Mouse (Mus musculus): Measurements from ENCODE around the gene Casp7. TPM values are rescaled to one million over a fixed set of nuclear protein-coding genes. Genes with fewer than 3 reads are reported as not detected.
"Not testable (repeated sequence)": the region's sequence is repeated elsewhere in the genome, so short reads cannot be mapped to it uniquely, and the experiment has no call there.

Casp7 gene
- 18.4 and 18.5 TPM in 2 replicates for polyA plus RNA-seq (2014; fragmentation: Nextera tagmentation; extraction: Ambion mirVana)

DNA sequence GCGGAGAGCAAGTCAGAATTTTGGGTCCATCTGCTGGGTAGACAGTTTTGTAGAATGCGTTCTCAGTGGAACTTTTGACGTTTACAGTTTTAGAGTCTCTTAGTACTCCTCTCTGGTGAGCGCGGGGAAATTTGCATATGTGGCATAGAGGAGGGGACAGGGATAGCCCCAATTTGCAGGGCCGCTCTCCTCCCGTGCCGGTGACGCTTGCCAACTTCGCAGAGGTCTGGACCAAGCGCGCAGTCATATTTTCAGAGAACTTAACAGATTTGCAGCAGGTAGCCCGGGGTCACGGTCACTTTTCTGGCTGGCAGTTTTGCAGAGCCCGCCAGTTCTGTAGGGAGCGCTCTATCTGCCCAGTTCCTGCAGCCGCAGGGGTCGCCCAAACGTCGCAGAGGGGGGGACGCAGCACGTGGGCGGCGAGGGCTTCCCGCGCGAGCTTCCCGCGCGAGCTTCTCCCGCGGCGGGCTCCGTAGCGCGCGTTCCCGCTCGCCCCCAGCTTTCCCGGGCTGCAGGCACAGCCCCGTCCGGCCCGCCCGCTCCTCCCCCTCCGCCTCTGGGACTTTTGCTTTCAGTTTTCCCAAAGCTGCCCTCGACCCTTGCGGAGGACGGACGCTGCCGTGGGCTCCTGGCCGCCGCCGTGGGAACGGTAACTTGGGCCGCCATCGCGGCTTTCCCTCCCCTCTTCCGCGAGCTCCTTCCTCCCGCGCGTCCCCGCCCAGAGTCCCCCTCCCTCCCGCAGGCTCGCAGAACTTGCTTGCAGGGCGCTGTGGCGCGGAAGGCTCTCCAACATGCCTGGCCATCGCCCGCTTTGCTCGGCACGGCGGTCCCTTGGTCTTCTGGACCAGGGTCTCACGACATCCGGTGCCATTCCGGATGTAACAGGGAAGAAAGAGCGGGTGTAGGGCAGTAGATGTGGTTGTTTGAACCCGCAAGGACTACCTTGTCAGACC lies at the start of gene Casp7:
Gene Casp7, plus strand, starts transcription at position 461 of the 953 bp plus-strand sequence.
- H3K4me1 ChIP-seq (replicated peaks; ENCODE audit: control insufficient read depth, insufficient read depth, low read length) = peaks cover 17% of the 10 kb centered on the region
- peak; percentile 57 for ATAC-seq (ENCODE audit: low FRiP score)
- peak within 1 kb of the TSS; percentile 67 for H3K9ac ChIP-seq
- DNase-seq (ENCODE audit: low spot score) = peak; percentile 59
- H3K27me3 ChIP-seq (ENCODE audit: control insufficient read depth, insufficient read depth, low read length) = peaks cover 32% of the 10 kb centered on the region
- WGBS = under 1% methylated on average over 75 of the region's 78 CpGs
- H3K9me3 ChIP-seq (ENCODE audit: control insufficient read depth, low read length) = no peaks in the 10 kb centered on the region
- no peaks in the 10 kb centered on the region for H3K36me3 ChIP-seq (replicated peaks; ENCODE audit: control insufficient read depth, insufficient read depth)
- H3K4me2 ChIP-seq (replicated peaks) = peak within 1 kb of the TSS; percentile 98
- H3K27ac ChIP-seq = peak within 1 kb of the TSS; percentile 61
- peak within 1 kb of the TSS; percentile 75 for H3K4me3 ChIP-seq (replicated peaks; ENCODE audit: low read length)

DNA sequence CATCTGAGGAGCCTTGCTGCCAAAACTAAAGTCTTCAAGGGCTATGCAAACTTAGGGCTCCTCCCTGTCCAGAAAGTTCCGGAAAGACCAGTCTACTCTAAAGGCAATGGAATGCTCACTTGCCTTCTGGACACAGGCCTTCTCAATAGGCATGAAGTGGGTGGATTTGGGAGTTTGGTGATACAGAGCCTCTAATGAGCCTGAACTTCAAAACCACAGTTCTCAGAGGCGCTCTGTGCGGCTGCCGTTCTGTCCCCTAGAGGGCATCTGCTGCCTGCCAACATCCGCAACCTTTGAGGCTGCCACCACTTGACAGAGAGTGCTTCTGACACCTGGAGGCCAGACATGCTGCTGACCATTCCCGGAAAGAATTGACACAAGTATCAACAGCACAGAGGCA lies 47.6 kb upstream of the Casp7 start:
- H3K4me2 ChIP-seq (replicated peaks) = no peak overlapping the region
- peaks cover 3% of the 10 kb centered on the region; the same call in 1 of the 2 replicates for H3K4me1 ChIP-seq (replicated peaks; ENCODE audit: control insufficient read depth, insufficient read depth, low read length)
- no peak overlapping the region for H3K4me3 ChIP-seq (replicated peaks; ENCODE audit: low read length)
- no peak overlapping the region for H3K27ac ChIP-seq
- H3K9me3 ChIP-seq (ENCODE audit: control insufficient read depth, low read length) = no peaks in the 10 kb centered on the region
- WGBS = 43% methylated on average over 6 of the region's 6 CpGs
- no peak for DNase-seq (ENCODE audit: low spot score)
- H3K36me3 ChIP-seq (replicated peaks; ENCODE audit: control insufficient read depth, insufficient read depth) = no peaks in the 10 kb centered on the region
- no peak for ATAC-seq (ENCODE audit: low FRiP score)
- H3K9ac ChIP-seq = no peak overlapping the region
- no peaks in the 10 kb centered on the region for H3K27me3 ChIP-seq (ENCODE audit: control insufficient read depth, insufficient read depth, low read length)

DNA sequence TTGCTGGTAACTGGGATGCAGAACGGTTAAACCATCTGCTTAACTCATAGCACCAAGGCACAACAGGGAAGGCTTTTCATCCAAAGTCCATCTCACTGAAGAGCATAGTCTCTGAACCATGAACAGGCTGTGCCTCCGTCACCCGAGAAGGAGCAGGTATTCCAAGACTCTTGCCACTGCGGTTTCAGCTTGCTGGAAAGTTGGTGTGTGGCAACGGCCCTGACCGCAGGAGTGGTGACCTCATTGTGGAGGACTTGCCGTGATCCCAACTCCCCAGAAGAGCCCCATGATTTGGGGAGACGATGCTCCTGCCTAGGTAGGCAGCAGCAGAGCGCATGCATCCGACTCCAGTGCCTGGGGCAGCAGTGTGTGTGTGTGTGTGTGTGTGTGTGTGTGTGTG lies 43.2 kb upstream of the Casp7 start:
- WGBS = 92% methylated on average over 10 of the region's 10 CpGs
- Histone ChIP-seq H3K27me3 (ENCODE audit: control insufficient read depth, insufficient read depth, low read length) (no peaks in the 10 kb centered on the region), H3K9me3 (ENCODE audit: control insufficient read depth, low read length) (no peaks in the 10 kb centered on the region), H3K4me2 (replicated peaks) (no peak overlapping the region), H3K4me1 (replicated peaks; ENCODE audit: control insufficient read depth, insufficient read depth, low read length) (no peaks in the 10 kb centered on the region), H3K9ac (no peak overlapping the region), H3K4me3 (replicated peaks; ENCODE audit: low read length) (no peak overlapping the region), H3K27ac (no peak overlapping the region), H3K36me3 (replicated peaks; ENCODE audit: control insufficient read depth, insufficient read depth) (no peaks in the 10 kb centered on the region)
- no peak for ATAC-seq (ENCODE audit: low FRiP score)
- no peak for DNase-seq (ENCODE audit: low spot score)

DNA sequence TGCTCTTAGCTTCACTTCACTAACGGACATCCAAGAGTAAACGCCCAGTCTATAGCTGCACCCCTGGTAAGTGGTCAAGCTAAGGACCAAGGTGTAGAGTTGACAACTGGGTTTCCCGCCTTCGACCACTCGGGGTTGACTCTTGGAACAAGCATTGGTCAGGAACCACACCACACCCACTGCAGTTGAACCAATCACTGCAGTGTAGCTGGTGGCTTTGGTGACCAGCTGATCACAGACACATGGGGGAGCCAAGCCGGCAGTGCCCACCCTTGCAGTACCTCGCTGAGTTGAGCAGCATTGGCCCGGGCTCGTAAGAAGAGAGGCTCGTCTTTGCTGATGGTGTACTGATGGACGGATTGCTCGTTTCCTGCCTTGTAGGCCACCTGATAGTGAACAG lies 41.7 kb upstream of the Casp7 start:
- Histone ChIP-seq H3K4me2 (replicated peaks) (no peak overlapping the region), H3K4me3 (replicated peaks; ENCODE audit: low read length) (no peak overlapping the region), H3K36me3 (replicated peaks; ENCODE audit: control insufficient read depth, insufficient read depth) (no peaks in the 10 kb centered on the region), H3K27ac (no peak overlapping the region), H3K9me3 (ENCODE audit: control insufficient read depth, low read length) (no peaks in the 10 kb centered on the region), H3K4me1 (replicated peaks; ENCODE audit: control insufficient read depth, insufficient read depth, low read length) (no peaks in the 10 kb centered on the region), H3K27me3 (ENCODE audit: control insufficient read depth, insufficient read depth, low read length) (no peaks in the 10 kb centered on the region), H3K9ac (no peak overlapping the region)
- DNase-seq (ENCODE audit: low spot score) = no peak
- ATAC-seq (ENCODE audit: low FRiP score) = no peak
- 87% methylated on average over 12 of the region's 12 CpGs for WGBS

DNA sequence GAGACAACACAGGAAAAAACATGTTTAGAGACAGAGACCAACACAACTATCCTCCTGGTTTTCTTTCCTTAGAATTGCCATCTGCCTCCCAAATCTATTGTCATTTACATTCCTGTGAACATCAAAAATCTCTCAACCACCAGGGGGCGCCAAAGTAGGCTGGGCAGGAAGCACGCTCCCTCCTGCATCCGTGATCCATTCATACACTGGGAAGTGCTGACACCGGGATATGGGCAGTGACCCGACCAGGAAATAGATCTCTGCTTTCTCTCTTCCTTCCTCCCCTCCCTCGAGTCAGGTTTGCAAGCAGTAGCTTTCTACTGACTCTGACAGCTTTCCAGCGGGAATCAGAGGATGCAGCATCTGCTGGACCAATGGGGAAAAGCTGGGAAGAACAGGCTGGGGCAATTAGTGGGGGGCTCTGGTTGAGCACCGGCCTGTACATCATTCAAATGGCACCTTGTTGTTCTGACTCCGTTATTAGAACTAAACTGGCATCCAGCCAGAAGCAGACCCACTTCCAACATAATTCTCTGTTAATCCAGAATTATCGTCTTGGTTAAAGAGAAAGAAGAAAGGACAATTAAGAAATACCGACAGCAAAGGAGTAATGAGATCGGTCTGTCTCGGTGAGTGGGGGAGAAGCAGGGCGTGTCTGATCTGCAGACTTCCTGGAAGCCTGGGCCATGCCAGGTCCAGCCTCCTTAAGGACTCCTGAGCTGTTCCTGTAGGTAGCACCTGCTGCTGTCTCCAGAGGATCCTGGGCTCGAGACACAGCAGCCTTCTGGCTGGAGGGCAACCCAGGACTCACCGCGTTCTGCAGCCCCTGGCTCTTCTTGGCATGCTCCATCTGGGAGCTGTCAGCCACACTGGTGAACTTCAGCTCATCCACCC lies 40.2 kb upstream of the Casp7 start:
- Histone ChIP-seq H3K27ac (no peak overlapping the region), H3K4me3 (replicated peaks; ENCODE audit: low read length) (no peak overlapping the region), H3K27me3 (ENCODE audit: control insufficient read depth, insufficient read depth, low read length) (no peaks in the 10 kb centered on the region), H3K9ac (no peak overlapping the region), H3K36me3 (replicated peaks; ENCODE audit: control insufficient read depth, insufficient read depth) (no peaks in the 10 kb centered on the region), H3K4me1 (replicated peaks; ENCODE audit: control insufficient read depth, insufficient read depth, low read length) (no peaks in the 10 kb centered on the region), H3K9me3 (ENCODE audit: control insufficient read depth, low read length) (no peaks in the 10 kb centered on the region), H3K4me2 (replicated peaks) (no peak overlapping the region)
- WGBS = 44% methylated on average over 17 of the region's 17 CpGs
- ATAC-seq (ENCODE audit: low FRiP score) (no peak), DNase-seq (ENCODE audit: low spot score) (peak; percentile 62)

DNA sequence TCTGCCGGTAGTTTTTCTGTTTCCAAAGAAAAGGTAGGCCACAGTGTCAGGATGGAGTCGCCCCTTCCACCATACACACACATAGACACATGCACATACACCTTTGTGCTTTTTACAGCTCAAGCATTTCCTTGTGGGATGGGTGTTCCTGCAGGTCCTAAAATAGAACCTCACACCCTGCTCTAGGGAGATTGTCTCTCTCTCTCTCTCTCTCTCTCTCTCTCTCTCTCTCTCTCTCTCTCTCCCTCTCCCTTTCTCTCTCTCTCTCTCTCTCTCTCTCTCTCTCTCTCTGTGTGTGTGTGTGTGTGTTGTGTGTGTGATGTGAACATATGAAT lies 39.6 kb upstream of the Casp7 start:
- H3K27ac ChIP-seq; H3K36me3 ChIP-seq (replicated peaks; ENCODE audit: control insufficient read depth, insufficient read depth); ATAC-seq (ENCODE audit: low FRiP score); DNase-seq (ENCODE audit: low spot score); H3K4me3 ChIP-seq (replicated peaks; ENCODE audit: low read length); H3K9me3 ChIP-seq (ENCODE audit: control insufficient read depth, low read length); H3K9ac ChIP-seq; H3K27me3 ChIP-seq (ENCODE audit: control insufficient read depth, insufficient read depth, low read length); H3K4me2 ChIP-seq (replicated peaks); H3K4me1 ChIP-seq (replicated peaks; ENCODE audit: control insufficient read depth, insufficient read depth, low read length): not testable (repeated sequence)
- WGBS = 85% methylated on average over 2 of the region's 2 CpGs

DNA sequence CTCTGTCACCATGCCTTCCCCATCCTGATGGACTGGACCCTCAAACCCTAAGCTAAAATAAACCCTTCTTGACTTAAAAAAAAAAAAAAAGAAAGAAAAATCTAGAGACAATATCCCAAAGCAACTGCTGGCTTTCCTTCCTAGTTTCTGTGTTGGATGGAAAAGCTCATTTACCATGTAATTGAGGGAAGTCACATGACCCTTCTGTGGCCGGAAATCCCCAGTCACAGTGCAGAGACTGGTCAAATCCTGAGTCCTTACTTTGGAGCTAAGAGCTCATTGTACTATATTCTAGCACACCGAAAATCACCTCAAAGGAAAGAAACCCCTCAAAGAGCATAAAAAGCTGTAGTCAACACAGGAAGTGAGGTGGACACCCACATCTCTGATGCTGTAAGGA lies 38.0 kb upstream of the Casp7 start:
- Histone ChIP-seq H3K27me3 (ENCODE audit: control insufficient read depth, insufficient read depth, low read length) (no peaks in the 10 kb centered on the region), H3K9ac (no peak overlapping the region), H3K4me2 (replicated peaks) (no peak overlapping the region), H3K9me3 (ENCODE audit: control insufficient read depth, low read length) (no peaks in the 10 kb centered on the region), H3K27ac (no peak overlapping the region), H3K4me1 (replicated peaks; ENCODE audit: control insufficient read depth, insufficient read depth, low read length) (no peaks in the 10 kb centered on the region), H3K4me3 (replicated peaks; ENCODE audit: low read length) (no peak overlapping the region), H3K36me3 (replicated peaks; ENCODE audit: control insufficient read depth, insufficient read depth) (no peaks in the 10 kb centered on the region)
- 76% methylated on average over 2 of the region's 2 CpGs for WGBS
- DNase-seq (ENCODE audit: low spot score) = no peak
- no peak for ATAC-seq (ENCODE audit: low FRiP score)

DNA sequence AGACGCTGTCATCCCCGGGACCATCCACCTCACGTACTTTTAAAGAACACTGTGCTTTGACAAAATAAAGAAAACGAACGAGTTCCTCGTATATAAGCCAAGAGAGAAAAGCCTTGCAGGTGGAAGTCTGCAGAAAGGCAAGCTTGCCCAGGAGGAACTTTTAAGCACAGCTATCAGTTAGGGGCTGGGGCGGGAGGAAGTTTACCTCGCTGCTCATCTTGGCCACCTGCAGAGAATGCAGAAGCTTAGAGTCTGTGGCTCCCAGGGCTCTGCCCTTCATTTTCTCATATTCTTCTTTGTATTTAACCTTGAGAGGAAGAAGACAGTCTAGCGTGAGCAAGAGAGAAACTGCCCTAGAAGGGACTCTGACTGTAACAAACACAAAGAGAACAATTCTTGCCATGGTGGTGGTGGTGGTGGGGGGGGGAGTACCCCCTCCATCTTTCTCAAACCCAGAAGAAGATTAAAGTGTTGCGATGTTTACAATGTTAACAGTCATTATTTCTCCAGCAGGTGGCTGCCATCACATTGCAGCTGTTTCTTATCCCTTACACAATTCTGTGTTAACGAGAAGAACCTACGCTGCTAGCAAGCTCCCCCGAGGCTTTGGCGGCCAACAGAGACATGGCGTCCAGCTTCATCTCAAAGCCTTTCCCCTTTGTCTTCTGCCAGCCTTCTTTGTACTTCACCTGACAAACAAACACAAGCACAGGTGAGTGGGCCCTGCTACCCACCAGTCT lies 33.0 kb upstream of the Casp7 start:
- 71% methylated on average over 15 of the region's 15 CpGs for WGBS
- Histone ChIP-seq H3K9me3 (ENCODE audit: control insufficient read depth, low read length) (no peaks in the 10 kb centered on the region), H3K27me3 (ENCODE audit: control insufficient read depth, insufficient read depth, low read length) (no peaks in the 10 kb centered on the region), H3K27ac (no peak overlapping the region), H3K4me1 (replicated peaks; ENCODE audit: control insufficient read depth, insufficient read depth, low read length) (no peaks in the 10 kb centered on the region), H3K36me3 (replicated peaks; ENCODE audit: control insufficient read depth, insufficient read depth) (no peaks in the 10 kb centered on the region), H3K4me2 (replicated peaks) (no peak overlapping the region), H3K9ac (no peak overlapping the region), H3K4me3 (replicated peaks; ENCODE audit: low read length) (no peak overlapping the region)
- DNase-seq (ENCODE audit: low spot score) (no peak), ATAC-seq (ENCODE audit: low FRiP score) (no peak)

DNA sequence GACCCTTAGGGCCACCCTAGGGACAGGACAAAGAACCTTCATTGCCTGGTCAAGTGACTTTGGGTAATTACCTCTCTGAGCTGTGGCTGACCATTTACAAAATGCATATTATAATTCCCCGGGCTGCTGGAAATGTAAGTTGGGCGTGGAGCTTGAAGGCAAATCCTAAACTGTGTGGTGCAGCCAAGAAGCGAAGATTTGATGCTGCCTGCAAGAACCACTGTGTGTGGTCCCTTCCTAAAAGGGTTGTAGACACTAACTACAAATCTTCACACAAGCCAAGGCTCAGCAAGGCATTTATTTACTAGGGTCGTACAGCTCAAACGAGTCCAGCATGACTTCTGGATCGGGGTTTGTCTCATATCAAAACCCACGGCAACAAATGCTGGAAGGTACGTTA lies 32.4 kb upstream of the Casp7 start:
- Histone ChIP-seq H3K4me3 (replicated peaks; ENCODE audit: low read length) (no peak overlapping the region), H3K4me1 (replicated peaks; ENCODE audit: control insufficient read depth, insufficient read depth, low read length) (no peaks in the 10 kb centered on the region), H3K36me3 (replicated peaks; ENCODE audit: control insufficient read depth, insufficient read depth) (no peaks in the 10 kb centered on the region), H3K4me2 (replicated peaks) (no peak overlapping the region), H3K27me3 (ENCODE audit: control insufficient read depth, insufficient read depth, low read length) (no peaks in the 10 kb centered on the region), H3K27ac (no peak overlapping the region), H3K9me3 (ENCODE audit: control insufficient read depth, low read length) (no peaks in the 10 kb centered on the region), H3K9ac (no peak overlapping the region)
- 84% methylated on average over 8 of the region's 8 CpGs for WGBS
- ATAC-seq (ENCODE audit: low FRiP score) = no peak
- DNase-seq (ENCODE audit: low spot score) = no peak

All from hindbrain, embryonic 14.5 days (tissue).